Mouse (Mus musculus): ENCODE data around the gene Jade2. TPM values are rescaled to one million over a fixed set of nuclear protein-coding genes. Genes with fewer than 3 reads are reported as not detected.

Gene Jade2
- 1.7 and 2.2 TPM in 2 replicates for polyA plus RNA-seq (2015; fragmentation: Nextera tagmentation; extraction: Ambion mirVana)

GRCm38 (mm10) chr11:51857081-51857671, at the start of gene Jade2:
Jade2 (minus strand) TSS chr11:51857653.
- H3K9me3 ChIP-seq, result no peaks in the 10 kb centered on the region
- peaks cover 37% of the 10 kb centered on the region for H3K4me1 ChIP-seq
- 2% methylated on average over 44 of the region's 47 CpGs for WGBS
- peak within 1 kb of the TSS; percentile 81 for H3K4me3 ChIP-seq
- H3K4me2 ChIP-seq (replicated peaks), result peak within 1 kb of the TSS; percentile 95
- H3K27ac ChIP-seq, result peak within 1 kb of the TSS; percentile 94
- no peak for ATAC-seq (ENCODE audit: low FRiP score, low read depth)
- peak within 1 kb of the TSS; percentile 85 for H3K9ac ChIP-seq
- H3K36me3 ChIP-seq, result no peaks in the 10 kb centered on the region
- H3K27me3 ChIP-seq, result peaks cover 26% of the 10 kb centered on the region

- peaks cover under 1% of the 10 kb centered on the region; the same call in 1 of the 2 replicates for H3K27me3 ChIP-seq
- H3K9ac ChIP-seq, result no peak overlapping the region
- WGBS, result 93% methylated on average over 3 of the region's 3 CpGs
- no peaks in the 10 kb centered on the region for H3K36me3 ChIP-seq
- H3K4me1 ChIP-seq, result no peaks in the 10 kb centered on the region
- no peak overlapping the region for H3K4me3 ChIP-seq
- no peaks in the 10 kb centered on the region; the same call in 1 of the 2 replicates for H3K9me3 ChIP-seq
- no peak for ATAC-seq (ENCODE audit: low FRiP score, low read depth)
- no peak overlapping the region for H3K27ac ChIP-seq
- no peak overlapping the region for H3K4me2 ChIP-seq (replicated peaks)
These were observed 46.8 kb upstream of the Jade2 start for GRCm38 (mm10) chr11:51904224-51904623.

- H3K4me1 ChIP-seq, result 0 out of 2 replicates have a peak, but pooled peaks cover 4% of the 10 kb centered on the region
- H3K27me3 ChIP-seq, result peaks cover 21% of the 10 kb centered on the region
- no peak overlapping the region for H3K4me2 ChIP-seq (replicated peaks)
- no peaks in the 10 kb centered on the region for H3K36me3 ChIP-seq
- H3K27ac ChIP-seq, result no peak overlapping the region
- H3K9me3 ChIP-seq, result no peaks in the 10 kb centered on the region; the same call in 1 of the 2 replicates
- H3K9ac ChIP-seq, result no peak overlapping the region
- no peak for ATAC-seq (ENCODE audit: low FRiP score, low read depth)
- H3K4me3 ChIP-seq, result no peak overlapping the region
- WGBS, result 90% methylated on average over 10 of the region's 10 CpGs
These were observed 42.2 kb upstream of the Jade2 start for GRCm38 (mm10) chr11:51899691-51900090.

- peaks cover 21% of the 10 kb centered on the region for H3K27me3 ChIP-seq
- H3K27ac ChIP-seq, result no peak overlapping the region
- no peak overlapping the region; the same call in 1 of the 2 replicates for H3K4me2 ChIP-seq (replicated peaks)
- H3K36me3 ChIP-seq, result no peaks in the 10 kb centered on the region
- H3K4me1 ChIP-seq, result 0 out of 2 replicates have a peak, but pooled peaks cover 4% of the 10 kb centered on the region
- WGBS, result 58% methylated on average over 21 of the region's 21 CpGs
- H3K4me3 ChIP-seq, result no peak overlapping the region
- no peak for ATAC-seq (ENCODE audit: low FRiP score, low read depth)
- no peak overlapping the region for H3K9ac ChIP-seq
- no peaks in the 10 kb centered on the region; the same call in 1 of the 2 replicates for H3K9me3 ChIP-seq
These were observed 41.0 kb upstream of the Jade2 start for GRCm38 (mm10) chr11:51898326-51899080.

- 82% methylated on average over 11 of the region's 11 CpGs for WGBS
These were observed 39.9 kb upstream of the Jade2 start for GRCm38 (mm10) chr11:51897311-51897710.

GRCm38 (mm10) chr11:51896012-51896411, 38.6 kb upstream of the Jade2 start:
- H3K27ac ChIP-seq, result no peak overlapping the region
- 0 out of 2 replicates have a peak, but pooled peaks cover 4% of the 10 kb centered on the region for H3K4me1 ChIP-seq
- H3K36me3 ChIP-seq, result no peaks in the 10 kb centered on the region
- H3K9ac ChIP-seq, result no peak overlapping the region
- 20% methylated on average over 4 of the region's 4 CpGs for WGBS
- no peak overlapping the region for H3K4me3 ChIP-seq
- H3K9me3 ChIP-seq, result no peaks in the 10 kb centered on the region
- H3K27me3 ChIP-seq, result peaks cover 21% of the 10 kb centered on the region
- no peak for ATAC-seq (ENCODE audit: low FRiP score, low read depth)
- no peak overlapping the region for H3K4me2 ChIP-seq (replicated peaks)

More at GRCm38 (mm10) chr11:51897311-51897710, 39.9 kb upstream of the Jade2 start:
- H3K9me3 ChIP-seq, result no peaks in the 10 kb centered on the region
- H3K4me3 ChIP-seq, result no peak overlapping the region
- no peak overlapping the region for H3K4me2 ChIP-seq (replicated peaks)
- H3K4me1 ChIP-seq, result 0 out of 2 replicates have a peak, but pooled peaks cover 4% of the 10 kb centered on the region
- no peak overlapping the region for H3K27ac ChIP-seq
- no peaks in the 10 kb centered on the region for H3K36me3 ChIP-seq
- H3K27me3 ChIP-seq, result peaks cover 21% of the 10 kb centered on the region
- ATAC-seq (ENCODE audit: low FRiP score, low read depth), result no peak
- H3K9ac ChIP-seq, result no peak overlapping the region

GRCm38 (mm10) chr11:51885681-51886080, 28.2 kb upstream of the Jade2 start:
- Histone ChIP-seq H3K27ac (no peak overlapping the region), H3K4me1 (peaks cover 13% of the 10 kb centered on the region), H3K4me3 (no peak overlapping the region), H3K4me2 (replicated peaks) (no peak overlapping the region), H3K9ac (no peak overlapping the region), H3K9me3 (no peaks in the 10 kb centered on the region), H3K27me3 (no peaks in the 10 kb centered on the region), H3K36me3 (no peaks in the 10 kb centered on the region)
- no peak for ATAC-seq (ENCODE audit: low FRiP score, low read depth)
- WGBS, result 79% methylated on average over 6 of the region's 6 CpGs

- no peaks in the 10 kb centered on the region for H3K36me3 ChIP-seq
- H3K27ac ChIP-seq, result peak overlapping the region; percentile 44; the same call in 1 of the 2 replicates
- no peaks in the 10 kb centered on the region for H3K27me3 ChIP-seq
- peaks cover 13% of the 10 kb centered on the region for H3K4me1 ChIP-seq
- 46% methylated on average over 1 of the region's 1 CpGs for WGBS
- H3K9ac ChIP-seq, result no peak overlapping the region
- H3K4me2 ChIP-seq (replicated peaks), result no peak overlapping the region
- no peak for ATAC-seq (ENCODE audit: low FRiP score, low read depth)
- peaks cover 4% of the 10 kb centered on the region; the same call in 1 of the 2 replicates for H3K9me3 ChIP-seq
- H3K4me3 ChIP-seq, result no peak overlapping the region
These were observed 26.6 kb upstream of the Jade2 start for GRCm38 (mm10) chr11:51884092-51884491.

GRCm38 (mm10) chr11:51883670-51884069, 26.2 kb upstream of the Jade2 start:
- Histone ChIP-seq H3K9me3 (peaks cover 4% of the 10 kb centered on the region; the same call in 1 of the 2 replicates), H3K36me3 (no peaks in the 10 kb centered on the region), H3K4me1 (peaks cover 13% of the 10 kb centered on the region), H3K27ac (no peak overlapping the region), H3K4me3 (no peak overlapping the region), H3K4me2 (replicated peaks) (no peak overlapping the region), H3K27me3 (no peaks in the 10 kb centered on the region), H3K9ac (no peak overlapping the region)
- 30% methylated on average over 5 of the region's 5 CpGs for WGBS
- no peak for ATAC-seq (ENCODE audit: low FRiP score, low read depth)

GRCm38 (mm10) chr11:51881776-51882175, 24.3 kb upstream of the Jade2 start:
- WGBS, result 80% methylated on average over 7 of the region's 7 CpGs
- Histone ChIP-seq H3K27me3 (no peaks in the 10 kb centered on the region), H3K36me3 (no peaks in the 10 kb centered on the region), H3K4me2 (replicated peaks) (no peak overlapping the region), H3K4me3 (no peak overlapping the region), H3K4me1 (peaks cover 13% of the 10 kb centered on the region), H3K9me3 (peaks cover 4% of the 10 kb centered on the region; the same call in 1 of the 2 replicates), H3K9ac (no peak overlapping the region), H3K27ac (no peak overlapping the region)
- ATAC-seq (ENCODE audit: low FRiP score, low read depth), result no peak

- Histone ChIP-seq H3K4me2 (replicated peaks) (no peak overlapping the region), H3K36me3 (no peaks in the 10 kb centered on the region), H3K4me1 (peaks cover 13% of the 10 kb centered on the region), H3K4me3 (no peak overlapping the region), H3K9me3 (peaks cover 4% of the 10 kb centered on the region; the same call in 1 of the 2 replicates), H3K27ac (no peak overlapping the region), H3K9ac (no peak overlapping the region), H3K27me3 (no peaks in the 10 kb centered on the region)
- 89% methylated on average over 15 of the region's 15 CpGs for whole genome bisulfite sequencing
- ATAC-seq (ENCODE audit: low FRiP score, low read depth), result no peak
These were observed 23.7 kb upstream of the Jade2 start for GRCm38 (mm10) chr11:51881041-51881730.

- peaks cover 4% of the 10 kb centered on the region; the same call in 1 of the 2 replicates for H3K9me3 ChIP-seq
- H3K4me3 ChIP-seq, result no peak overlapping the region
- H3K36me3 ChIP-seq, result no peaks in the 10 kb centered on the region
- no peak overlapping the region for H3K27ac ChIP-seq
- 81% methylated on average over 4 of the region's 4 CpGs for WGBS
- no peak overlapping the region for H3K4me2 ChIP-seq (replicated peaks)
- no peaks in the 10 kb centered on the region for H3K27me3 ChIP-seq
- H3K4me1 ChIP-seq, result no peaks in the 10 kb centered on the region
- ATAC-seq (ENCODE audit: low FRiP score, low read depth), result no peak
- no peak overlapping the region for H3K9ac ChIP-seq
These were observed 19.5 kb upstream of the Jade2 start for GRCm38 (mm10) chr11:51876943-51877344.
